ENCODE assay signal across 19 mouse cellular contexts in genomic region chr10:53874191-53874590, GRCm38 (mm10).
A peak's percentile ranks its signal among the peaks of the same experiment; 100 is the strongest.
DNase-seq lines count a peak whose midpoint lies in the region; TF ChIP-seq lines count a peak whose summit lies in the region.
"Had no signal": no experiment of that assay in that cellular context is flagged by ENCODE, and none has a peak within 500 bp of the region (broad histone marks: within the 10 kb centered on the region; RNA-seq: fewer than 3 reads in every experiment).

No protein-coding gene starts in this region.

- intact Hi-C loops in gastrocnemius, adult 2 months (cut with DNase I), result loop anchor here (10.0 kb wide), 1 partner anchor 201 kb away; the partner anchor contains the start of gene Man1a
- intact Hi-C loops in gastrocnemius, postnatal 14 days (cut with DNase I; ENCODE audit: low total_unique reads), result no loop called here

- DNase-seq in cerebellum, postnatal 10 days, result peak; percentile 56 to 63
- DNase-seq in cerebellum, postnatal 4 days (ENCODE audit: low spot score in 2 of 2), result no peak
- no peak for DNase-seq in gastrocnemius, adult 2 months
- no peak for DNase-seq in gastrocnemius, postnatal 14 days
- DNase-seq in ovary, adult 18-20 months (ENCODE audit: low spot score), result peak; percentile 5
- no peak for DNase-seq in ovary, postnatal 10 days (ENCODE audit: low spot score)
- DNase-seq: adrenal gland, adult 8-10 months; adrenal gland, postnatal 14 days; adrenal gland, postnatal 36 days; B cell, adult 2 months; cerebellum, adult 11 months; cerebellum, adult 2 months; cerebellum, adult 9-10 months; embryo, embryonic 11 days had no signal

- no peak overlapping the region for H3K4me3 ChIP-seq in gastrocnemius, adult 2 months
- H3K4me3 ChIP-seq: embryonic facial prominence, embryonic 13.5 days; embryonic facial prominence, embryonic 15.5 days; erythroblast, embryonic 14.5 days; forebrain, embryonic 10.5 days; forebrain, embryonic 12.5 days had no signal

- H3K27ac ChIP-seq in gastrocnemius, adult 2 months, result peak overlapping the region; percentile 53; the same call in 1 of the 2 replicates
- H3K27ac ChIP-seq: embryonic facial prominence, embryonic 13.5 days; embryonic facial prominence, embryonic 15.5 days; forebrain, embryonic 10.5 days; forebrain, embryonic 12.5 days had no signal

- TF ChIP-seq CTCF in gastrocnemius, adult 2 months (IDR thresholded peaks at IDR 0.05), result no peak

Comparison
In these comparisons a context has a peak if more than half of its experiments do, and no peak if none do; other contexts are left out.
1. DNase-seq: peak in cerebellum, postnatal 10 days (2 of 2) and ovary, adult 18-20 months (single experiment); none in cerebellum, postnatal 4 days (0 of 2), gastrocnemius, adult 2 months (single experiment), gastrocnemius, postnatal 14 days (single experiment) and ovary, postnatal 10 days (single experiment).